Mouse (Mus musculus): ENCODE results near the gene Igll1.

The Igll1 gene

GRCm38 (mm10) chr16:16852411-16852810 lies 11.4 kb downstream of the Igll1 start:
- no peak for DNase-seq (ENCODE audit: low spot score)

GRCm38 (mm10) chr16:16849196-16849595 lies 14.6 kb downstream of the Igll1 start:
- no peak for DNase-seq (ENCODE audit: low spot score)

GRCm38 (mm10) chr16:16829671-16830070 lies 34.1 kb downstream of the Igll1 start:
- no peak for DNase-seq (ENCODE audit: low spot score)

- DNase-seq (ENCODE audit: low spot score) = no peak
Measured at GRCm38 (mm10) chr16:16828757-16829615, 34.8 kb downstream of the Igll1 start, which contains the start of gene Spag6l. Gene Spag6l (minus strand): TSS chr16:16829456.

GRCm38 (mm10) chr16:16826223-16826622 lies 37.6 kb downstream of the Igll1 start:
- no peak for DNase-seq (ENCODE audit: low spot score)

- DNase-seq (ENCODE audit: low spot score) = no peak
Measured at GRCm38 (mm10) chr16:16825476-16825875, 38.3 kb downstream of the Igll1 start.

Measured in urinary bladder, postnatal 10 days (tissue).